Mouse (Mus musculus): ENCODE measurements around the gene Naa10. TPM values are rescaled to one million over a fixed set of nuclear protein-coding genes. Genes with fewer than 3 reads are reported as not detected.

Naa10 gene
- polyA plus RNA-seq, 1 experiment from 2014 or later: 138 TPM

DNA sequence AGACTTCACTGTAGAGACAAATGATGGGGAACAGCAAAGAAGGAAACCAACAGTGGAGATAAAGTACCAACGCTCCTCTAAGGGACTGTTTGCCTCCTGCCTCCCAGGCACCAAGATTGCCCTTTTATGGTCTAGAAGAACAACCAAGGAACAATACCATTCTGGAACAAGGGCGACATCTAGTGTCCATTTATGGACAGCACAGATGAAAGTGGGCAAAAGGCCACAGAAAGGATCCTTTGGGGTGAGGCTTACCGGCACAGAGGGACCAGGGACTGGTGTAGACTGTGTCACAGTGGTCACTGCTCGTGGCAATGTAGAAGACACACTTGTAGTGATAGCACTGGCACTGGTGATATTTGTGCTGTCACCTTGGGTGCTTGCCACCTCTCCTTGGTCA is 26.9 kb upstream of the Naa10 start:
- no peaks in the 10 kb centered on the region for H3K4me1 ChIP-seq
- H3K9ac ChIP-seq: no peak overlapping the region
- H3K36me3 ChIP-seq: peaks cover 92% of the 10 kb centered on the region
- H3K4me3 ChIP-seq: no peak overlapping the region
- H3K27me3 ChIP-seq: no peaks in the 10 kb centered on the region
- no peak overlapping the region for H3K27ac ChIP-seq
- H3K4me2 ChIP-seq: no peak overlapping the region
- 0 out of 2 replicates have a peak, but pooled peaks have one; percentile 40 for ATAC-seq (ENCODE audit: borderline replicate concordance, extremely low read depth, low FRiP score, low TSS enrichment)
- WGBS: 23% methylated on average over 4 of the region's 4 CpGs
- H3K9me3 ChIP-seq: no peaks in the 10 kb centered on the region

DNA sequence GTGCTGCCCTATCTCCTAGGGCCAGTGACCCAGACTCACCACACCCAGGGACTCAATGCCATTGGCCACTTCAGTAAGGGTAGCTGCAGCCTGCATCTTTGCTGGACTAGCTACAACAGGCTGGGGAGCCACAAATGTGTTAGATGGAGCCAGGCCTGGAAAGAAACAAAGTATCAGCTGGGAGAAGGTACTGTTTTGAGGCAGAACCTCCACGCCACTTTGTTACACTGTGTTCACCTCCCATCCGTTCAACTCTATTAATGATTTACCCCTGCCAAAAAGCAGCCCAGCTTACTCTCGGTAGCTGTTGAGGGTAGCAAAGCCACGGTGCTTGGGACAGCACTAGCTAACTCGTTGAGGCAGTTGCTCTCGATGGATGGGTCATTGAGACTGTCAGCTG is 25.2 kb upstream of the Naa10 start:
- no peak for ATAC-seq (ENCODE audit: borderline replicate concordance, extremely low read depth, low FRiP score, low TSS enrichment)

DNA sequence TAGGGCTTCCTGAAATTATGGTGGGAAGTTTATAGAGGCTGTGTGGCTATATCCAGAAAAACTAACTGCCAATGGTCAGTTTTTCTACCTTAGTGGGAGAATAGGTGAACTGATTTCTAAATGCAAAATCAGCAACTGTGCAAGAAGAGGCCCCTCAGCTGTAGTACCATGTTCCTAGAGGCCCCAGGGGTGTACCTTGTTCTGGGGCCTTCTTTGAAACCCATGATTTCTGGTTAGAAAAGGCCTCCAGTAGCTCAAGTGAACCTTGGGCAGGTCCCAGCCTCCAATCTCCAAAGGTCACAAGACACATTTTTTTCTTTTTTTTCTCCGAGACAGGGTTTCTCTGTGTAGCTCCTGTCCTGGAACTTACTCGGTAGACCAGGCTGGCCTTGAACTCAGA is 20.6 kb upstream of the Naa10 start:
- H3K9me3 ChIP-seq: no peaks in the 10 kb centered on the region
- no peak overlapping the region for H3K27ac ChIP-seq
- no peak overlapping the region for H3K4me3 ChIP-seq
- no peak for ATAC-seq (ENCODE audit: borderline replicate concordance, extremely low read depth, low FRiP score, low TSS enrichment)
- no peaks in the 10 kb centered on the region for H3K4me1 ChIP-seq
- H3K27me3 ChIP-seq: no peaks in the 10 kb centered on the region
- H3K4me2 ChIP-seq: no peak overlapping the region
- H3K9ac ChIP-seq: no peak overlapping the region
- H3K36me3 ChIP-seq: peaks cover 39% of the 10 kb centered on the region
- 68% methylated on average over 2 of the region's 2 CpGs for WGBS

More for the DNA sequence above, 25.2 kb upstream of the Naa10 start:
- Histone ChIP-seq H3K36me3 (peaks cover 80% of the 10 kb centered on the region), H3K4me2 (no peak overlapping the region), H3K27me3 (no peaks in the 10 kb centered on the region), H3K9me3 (no peaks in the 10 kb centered on the region), H3K9ac (no peak overlapping the region), H3K4me3 (no peak overlapping the region), H3K27ac (no peak overlapping the region), H3K4me1 (no peaks in the 10 kb centered on the region)
- WGBS: 77% methylated on average over 6 of the region's 6 CpGs

DNA sequence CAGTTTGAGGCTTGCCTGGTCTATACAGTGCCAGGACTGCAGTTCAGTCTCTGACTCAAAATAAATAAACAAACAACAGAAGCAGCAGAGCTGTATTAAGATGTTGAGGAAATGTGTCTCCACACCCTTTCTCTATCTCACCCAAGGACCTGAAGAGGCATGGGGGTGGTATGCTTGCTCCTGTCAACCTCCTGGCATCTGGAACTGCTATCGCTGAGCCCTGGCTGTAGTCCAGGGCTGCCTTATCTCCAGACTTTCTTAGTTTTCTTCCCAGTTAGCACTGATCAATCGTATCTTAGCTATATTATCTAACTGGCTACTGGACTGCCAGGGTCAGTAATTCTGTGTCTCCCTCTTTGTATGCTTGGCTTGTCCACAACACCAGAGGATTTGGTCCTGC is 20.1 kb upstream of the Naa10 start:
- Histone ChIP-seq H3K4me2 (no peak overlapping the region), H3K27me3 (no peaks in the 10 kb centered on the region), H3K36me3 (peaks cover 34% of the 10 kb centered on the region), H3K27ac (no peak overlapping the region), H3K4me1 (no peaks in the 10 kb centered on the region), H3K9ac (no peak overlapping the region), H3K9me3 (no peaks in the 10 kb centered on the region), H3K4me3 (no peak overlapping the region)
- no peak for ATAC-seq (ENCODE audit: borderline replicate concordance, extremely low read depth, low FRiP score, low TSS enrichment)
- WGBS: 58% methylated on average over 2 of the region's 2 CpGs

DNA sequence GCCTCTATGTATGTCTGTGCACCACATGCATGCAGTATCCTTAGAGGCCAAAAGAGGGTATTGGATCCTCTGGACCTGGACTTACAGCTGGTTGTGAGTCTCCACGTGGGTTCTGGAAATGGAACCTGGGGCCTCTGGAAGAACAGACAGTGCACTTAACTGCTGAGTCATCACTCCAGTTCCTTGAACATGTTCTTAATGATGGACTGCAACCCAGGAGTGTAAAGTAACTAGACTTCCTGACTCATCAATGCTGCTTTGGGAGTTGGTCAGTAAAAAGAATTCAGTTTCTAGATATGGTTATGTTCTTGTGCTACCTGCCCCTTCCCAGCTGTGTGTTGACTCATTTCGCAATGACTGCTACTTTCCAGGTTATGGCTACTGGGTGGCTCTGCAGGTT is 10.1 kb upstream of the Naa10 start:
- Histone ChIP-seq H3K4me1 (no peaks in the 10 kb centered on the region), H3K9ac (no peak overlapping the region), H3K27ac (no peak overlapping the region), H3K4me3 (no peak overlapping the region), H3K4me2 (no peak overlapping the region), H3K36me3 (no peaks in the 10 kb centered on the region), H3K27me3 (no peaks in the 10 kb centered on the region), H3K9me3 (no peaks in the 10 kb centered on the region)
- WGBS: 73% methylated on average over 2 of the region's 2 CpGs
- no peak for ATAC-seq (ENCODE audit: borderline replicate concordance, extremely low read depth, low FRiP score, low TSS enrichment)

DNA sequence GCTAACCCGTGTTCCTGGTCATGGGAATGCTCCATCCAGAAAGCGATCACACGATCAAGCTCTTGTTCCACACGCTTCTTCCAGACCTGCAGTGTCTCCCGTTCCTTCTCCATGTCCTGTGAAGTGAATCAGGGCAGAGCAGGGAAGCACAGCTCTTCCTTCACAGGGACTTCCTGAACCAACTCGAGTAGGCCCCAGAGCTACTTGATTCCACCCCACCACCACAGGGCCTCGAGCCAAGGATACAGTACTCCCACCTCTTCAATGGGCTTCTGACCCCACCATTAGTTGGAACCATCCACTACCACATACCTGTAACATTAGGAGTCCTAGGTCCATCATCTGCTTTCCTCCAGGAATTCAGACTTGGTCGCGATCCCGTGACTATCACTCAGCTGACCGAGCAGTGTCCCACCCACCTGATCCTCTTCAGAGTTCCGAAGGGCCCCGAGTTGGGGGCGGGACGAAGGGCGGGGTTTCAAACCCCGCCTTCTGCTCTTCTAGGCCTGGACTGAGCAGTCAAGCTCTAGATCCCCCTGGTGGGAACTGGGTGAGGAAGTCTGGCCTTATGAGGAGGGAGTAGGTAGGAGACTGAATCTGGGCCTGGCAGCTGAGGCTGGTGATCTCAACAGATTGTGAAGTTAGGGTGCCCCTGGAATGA is 8.8 kb upstream of the Naa10 start, which contains the start of gene Renbp:
Renbp (minus strand) TSS at position 449 of the 661 bp plus-strand sequence.
- peak; percentile 92 for ATAC-seq (ENCODE audit: borderline replicate concordance, extremely low read depth, low FRiP score, low TSS enrichment)
- Histone ChIP-seq H3K4me2 (peak within 1 kb of the TSS; percentile 47), H3K9me3 (no peaks in the 10 kb centered on the region), H3K4me1 (no peaks in the 10 kb centered on the region), H3K36me3 (no peaks in the 10 kb centered on the region), H3K27ac (no peak within 1 kb of the TSS), H3K27me3 (no peaks in the 10 kb centered on the region), H3K9ac (no peak within 1 kb of the TSS), H3K4me3 (peak within 1 kb of the TSS; percentile 34)
- WGBS: 38% methylated on average over 17 of the region's 17 CpGs

DNA sequence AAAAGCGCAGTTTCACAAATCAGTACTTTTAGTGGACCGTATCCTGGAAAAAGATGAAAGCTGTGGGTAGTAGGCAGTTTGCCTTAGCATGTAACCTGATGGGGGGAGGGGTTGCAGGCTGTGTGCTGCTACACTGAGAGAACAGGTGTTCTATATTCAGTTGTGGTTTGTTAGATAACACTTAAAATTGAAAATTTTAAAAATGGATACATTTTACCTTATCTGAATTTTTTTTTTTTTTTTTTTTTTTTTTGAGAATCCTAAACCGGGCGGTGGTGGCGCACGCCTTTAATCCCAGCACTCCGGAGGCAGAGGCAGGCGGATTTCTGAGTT is 772 bp upstream of the Naa10 start:
- no peak for ATAC-seq (ENCODE audit: borderline replicate concordance, extremely low read depth, low FRiP score, low TSS enrichment)
- Histone ChIP-seq H3K9me3 (no peaks in the 10 kb centered on the region), H3K4me1 (0 out of 2 replicates have a peak, but pooled peaks cover 4% of the 10 kb centered on the region), H3K4me3 (peak overlapping the region; percentile 58), H3K27ac (peak overlapping the region; percentile 82), H3K4me2 (peak overlapping the region; percentile 74), H3K36me3 (peaks cover 8% of the 10 kb centered on the region; the same call in 1 of the 2 replicates), H3K27me3 (no peaks in the 10 kb centered on the region), H3K9ac (peak overlapping the region; percentile 53)
- WGBS: 74% methylated on average over 8 of the region's 8 CpGs

DNA sequence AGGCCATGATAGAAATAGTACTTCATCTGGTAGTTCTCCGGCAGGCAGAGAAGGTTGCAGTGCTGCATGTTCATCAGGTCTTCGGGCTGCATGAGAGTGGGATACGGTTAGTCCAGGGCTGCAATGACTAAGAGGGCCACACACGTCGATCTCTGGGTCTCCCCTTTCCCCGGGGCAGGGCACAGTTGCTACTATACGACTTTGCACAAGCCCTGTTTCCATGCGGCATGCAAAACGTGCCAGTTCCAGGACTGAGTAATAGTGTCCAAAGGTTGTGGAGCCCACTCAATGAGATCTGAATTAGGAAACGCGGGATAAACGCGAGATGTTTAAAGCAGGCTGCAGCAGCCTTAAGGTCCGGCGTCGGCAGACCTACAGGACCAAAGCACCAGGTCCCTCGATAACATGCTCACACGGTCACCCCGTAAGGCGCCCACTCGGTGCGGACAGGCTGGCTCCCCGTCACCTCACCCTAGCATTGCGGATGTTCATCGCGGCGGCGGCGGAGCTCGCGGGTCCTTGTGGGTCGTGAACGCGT is 390 bp downstream of the Naa10 start:
- Histone ChIP-seq H3K9ac (peak overlapping the region; percentile 63), H3K27ac (peak overlapping the region; percentile 82), H3K27me3 (no peaks in the 10 kb centered on the region), H3K4me1 (0 out of 2 replicates have a peak, but pooled peaks cover 4% of the 10 kb centered on the region), H3K36me3 (peaks cover 8% of the 10 kb centered on the region; the same call in 1 of the 2 replicates), H3K4me3 (peak overlapping the region; percentile 58), H3K9me3 (no peaks in the 10 kb centered on the region), H3K4me2 (peak overlapping the region; percentile 74)
- WGBS: 13% methylated on average over 34 of the region's 34 CpGs
- ATAC-seq (ENCODE audit: borderline replicate concordance, extremely low read depth, low FRiP score, low TSS enrichment): peak; percentile 25; the same call in 1 of the 2 replicates

DNA sequence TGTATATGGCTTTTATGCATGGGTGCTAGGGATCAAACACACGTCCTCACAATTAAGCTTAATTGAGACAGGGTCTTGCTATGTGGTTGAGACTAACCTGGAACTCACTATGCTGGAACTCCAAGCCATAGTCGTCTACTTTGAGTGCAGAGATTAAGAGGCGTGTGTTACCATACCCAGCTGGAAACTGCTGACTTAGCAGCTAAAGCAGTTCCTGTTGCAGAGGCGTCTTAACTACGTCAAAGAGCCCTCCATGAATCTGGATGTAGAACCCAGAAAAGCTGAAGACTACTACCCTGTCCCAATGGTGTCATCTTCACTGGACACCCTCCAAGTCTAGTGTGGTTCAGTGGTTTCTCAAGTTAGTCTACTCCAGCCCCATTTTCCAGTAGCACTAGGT is 3.1 kb downstream of the Naa10 start:
- ATAC-seq (ENCODE audit: borderline replicate concordance, extremely low read depth, low FRiP score, low TSS enrichment): no peak
- Histone ChIP-seq H3K36me3 (peaks cover 8% of the 10 kb centered on the region; the same call in 1 of the 2 replicates), H3K9ac (no peak overlapping the region), H3K4me3 (no peak overlapping the region), H3K4me1 (0 out of 2 replicates have a peak, but pooled peaks cover 4% of the 10 kb centered on the region), H3K27ac (no peak overlapping the region), H3K27me3 (no peaks in the 10 kb centered on the region), H3K9me3 (no peaks in the 10 kb centered on the region), H3K4me2 (no peak overlapping the region)
- WGBS: 79% methylated on average over 5 of the region's 5 CpGs

DNA sequence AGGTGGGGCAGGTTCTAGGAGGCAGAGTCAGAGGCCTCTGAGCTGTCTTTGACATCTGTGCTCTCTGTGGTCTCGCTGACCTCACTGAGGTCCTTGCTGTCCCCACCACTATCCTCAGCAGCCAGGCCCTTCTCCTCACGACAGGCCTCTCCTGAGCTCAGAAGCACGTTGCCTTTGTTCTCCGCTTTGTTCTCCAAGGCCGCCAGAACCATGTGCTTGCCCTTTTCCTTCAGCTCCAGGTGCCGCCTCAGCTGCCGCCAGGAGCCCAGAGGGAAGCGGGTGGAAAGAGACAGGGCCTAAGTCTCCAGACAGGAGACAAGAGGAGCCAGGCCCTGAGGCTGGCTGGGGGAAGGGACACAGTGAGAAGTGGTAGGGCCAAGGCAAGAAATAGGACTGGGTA is 4.8 kb downstream of the Naa10 start:
- 79% methylated on average over 8 of the region's 8 CpGs for WGBS
- Histone ChIP-seq H3K9ac (no peak overlapping the region), H3K27ac (no peak overlapping the region), H3K4me3 (no peak overlapping the region), H3K27me3 (no peaks in the 10 kb centered on the region), H3K9me3 (no peaks in the 10 kb centered on the region), H3K4me1 (0 out of 2 replicates have a peak, but pooled peaks cover 4% of the 10 kb centered on the region), H3K4me2 (no peak overlapping the region), H3K36me3 (peaks cover 8% of the 10 kb centered on the region; the same call in 1 of the 2 replicates)
- ATAC-seq (ENCODE audit: borderline replicate concordance, extremely low read depth, low FRiP score, low TSS enrichment): no peak

DNA sequence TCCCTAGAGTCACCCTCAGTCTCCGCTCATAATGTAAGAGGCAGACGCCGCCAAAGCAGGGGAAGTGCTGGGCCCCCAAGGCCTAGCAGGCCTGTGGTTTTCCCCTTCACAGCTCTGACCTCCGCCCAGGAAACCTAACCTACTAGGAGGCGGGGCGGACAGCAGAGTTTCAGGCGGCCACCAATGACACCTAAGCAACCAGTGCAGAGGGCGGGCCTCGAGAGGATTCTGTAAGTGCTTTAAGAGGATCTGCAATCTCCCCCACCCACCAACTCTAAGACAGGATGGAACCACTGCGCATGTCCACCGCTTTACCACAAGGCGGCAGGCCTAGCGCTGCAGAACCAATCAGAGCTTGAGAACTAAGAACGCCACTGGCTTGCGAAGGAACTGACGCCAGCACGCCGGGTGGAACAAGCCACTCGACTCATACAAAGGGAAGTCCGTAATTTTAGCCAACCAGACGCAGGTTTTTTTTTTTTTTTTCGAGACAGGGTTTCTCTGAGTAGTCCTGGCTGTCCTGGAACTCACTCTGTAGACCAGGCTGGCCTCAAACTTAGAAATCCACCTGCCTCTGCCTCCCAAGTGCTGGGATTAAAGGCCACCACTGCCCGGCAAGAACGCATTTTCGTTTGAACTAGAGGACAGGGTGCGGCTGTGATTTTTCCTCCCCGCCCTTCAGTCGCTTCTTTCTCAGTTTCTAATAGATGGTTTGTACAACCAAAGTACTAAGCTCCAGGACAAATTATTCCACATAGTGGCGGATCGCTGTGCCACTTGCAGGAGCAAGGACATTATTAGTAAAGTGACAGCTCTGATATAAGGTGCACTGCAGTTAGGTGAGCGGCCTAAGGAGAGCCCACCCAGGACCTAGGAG is 6.7 kb downstream of the Naa10 start:
- peak; percentile 97 for ATAC-seq (ENCODE audit: borderline replicate concordance, extremely low read depth, low FRiP score, low TSS enrichment)
- 25% methylated on average over 31 of the region's 31 CpGs for WGBS
- Histone ChIP-seq H3K4me2 (peak overlapping the region; percentile 48), H3K4me1 (no peaks in the 10 kb centered on the region; the same call in 1 of the 2 replicates), H3K27me3 (no peaks in the 10 kb centered on the region), H3K27ac (peak overlapping the region; percentile 81), H3K9me3 (no peaks in the 10 kb centered on the region), H3K9ac (0 out of 2 replicates have a peak overlapping the region, but pooled peaks have one; percentile 4), H3K36me3 (peaks cover 8% of the 10 kb centered on the region; the same call in 1 of the 2 replicates), H3K4me3 (peak overlapping the region; percentile 24; the same call in 1 of the 2 replicates)
